ENCODE assay signal across 9 mouse cellular contexts in genomic region chr9:106450661-106451060, GRCm38 (mm10). TPM values are rescaled to one million over a fixed set of nuclear protein-coding genes. Genes with fewer than 3 reads are reported as not detected.
DNase-seq lines count a peak whose midpoint lies in the region; ATAC-seq lines count a peak whose summit lies in the region.
"Had no signal": no experiment of that assay in that cellular context is flagged by ENCODE, and none has a peak within 500 bp of the region (broad histone marks: within the 10 kb centered on the region; RNA-seq: fewer than 3 reads in every experiment).

No protein-coding gene starts in this region.

- peak; percentile 60 for DNase-seq in ovary, adult 18-20 months (ENCODE audit: low spot score)
- no peak for DNase-seq in ovary, postnatal 10 days (ENCODE audit: low spot score)
- peak; percentile 59 for DNase-seq in embryo, embryonic 9.5 days (ENCODE audit: extremely low spot score)
- peak; percentile 87 for DNase-seq in kidney, adult 18-20 months
- DNase-seq in lung, adult 18-20 months, result peak; percentile 73 to 82
- DNase-seq in left cerebral cortex, adult 18-20 months (ENCODE audit: low spot score in 2 of 2), result no peak
- no peak for DNase-seq in hindbrain, embryonic 14.5 days (ENCODE audit: low spot score)
- no peak for DNase-seq in layer of hippocampus, postnatal 36 days

- peaks cover 34% of the 10 kb centered on the region for H3K4me1 ChIP-seq in hindbrain, embryonic 14.5 days (replicated peaks; ENCODE audit: control insufficient read depth, insufficient read depth, low read length)

- no peak overlapping the region for H3K4me3 ChIP-seq in hindbrain, embryonic 14.5 days (replicated peaks; ENCODE audit: low read length)
- H3K4me3 ChIP-seq: midbrain, embryonic 12.5 days had no signal

- H3K27me3 ChIP-seq in hindbrain, embryonic 14.5 days (ENCODE audit: control insufficient read depth, insufficient read depth, low read length), result no peaks in the 10 kb centered on the region
- H3K27me3 ChIP-seq: midbrain, embryonic 12.5 days had no signal

- no peak for ATAC-seq in hindbrain, embryonic 14.5 days (ENCODE audit: low FRiP score)

- 31% methylated on average over 9 of the region's 9 CpGs for WGBS in hindbrain, embryonic 14.5 days

- H3K9me3 ChIP-seq in hindbrain, embryonic 14.5 days (ENCODE audit: control insufficient read depth, low read length), result no peaks in the 10 kb centered on the region
- H3K9me3 ChIP-seq: midbrain, embryonic 12.5 days had no signal

- H3K4me2 ChIP-seq in hindbrain, embryonic 14.5 days (replicated peaks), result no peak overlapping the region
- H3K4me2 ChIP-seq: midbrain, embryonic 12.5 days had no signal

- no peak overlapping the region for H3K27ac ChIP-seq in hindbrain, embryonic 14.5 days
- H3K27ac ChIP-seq: midbrain, embryonic 12.5 days had no signal

- no peak overlapping the region for H3K9ac ChIP-seq in hindbrain, embryonic 14.5 days
- H3K9ac ChIP-seq: midbrain, embryonic 12.5 days had no signal

- no peaks in the 10 kb centered on the region for H3K36me3 ChIP-seq in hindbrain, embryonic 14.5 days (replicated peaks; ENCODE audit: control insufficient read depth, insufficient read depth)
- H3K36me3 ChIP-seq: midbrain, embryonic 12.5 days had no signal

RNA-seq across cellular contexts. Expression of gene Pcbp4, which starts 2.4 kb away (rescaled TPM):
- 100 to 1,000 TPM; 207 to 212 TPM for total RNA-seq in left cerebral cortex, adult 18-20 months (2021)
- 183 and 186 TPM in 2 replicates for polyA plus RNA-seq in hindbrain, embryonic 14.5 days (2014; fragmentation: Nextera tagmentation; extraction: Ambion mirVana)
- 100 to 1,000 TPM; 175 to 176 TPM for total RNA-seq in layer of hippocampus, postnatal 36 days (2021)

RNA-seq across cellular contexts. Expression of gene Abhd14a, which starts 3.2 kb away (rescaled TPM):
- 10 to 100 TPM; 35.3 to 36.5 TPM for total RNA-seq in left cerebral cortex, adult 18-20 months (2021)
- polyA plus RNA-seq in hindbrain, embryonic 14.5 days (2014; fragmentation: Nextera tagmentation; extraction: Ambion mirVana), result 57.7 and 69.8 TPM in 2 replicates
- total RNA-seq in layer of hippocampus, postnatal 36 days (2021), result 10 to 100 TPM; 38.5 to 41.0 TPM

RNA-seq across cellular contexts. Expression of gene Abhd14b, which starts 3.4 kb away (rescaled TPM):
- total RNA-seq in left cerebral cortex, adult 18-20 months (2021), result 10 to 100 TPM; 12.5 to 12.7 TPM
- 7.9 and 8.2 TPM in 2 replicates for polyA plus RNA-seq in hindbrain, embryonic 14.5 days (2014; fragmentation: Nextera tagmentation; extraction: Ambion mirVana)
- total RNA-seq in layer of hippocampus, postnatal 36 days (2021), result 10 to 100 TPM; 11.3 to 11.9 TPM

RNA-seq across cellular contexts. Expression of gene Acy1, which starts 12.5 kb away (rescaled TPM):
- 10 to 100 TPM; 15.6 to 19.4 TPM for total RNA-seq in left cerebral cortex, adult 18-20 months (2021)
- polyA plus RNA-seq in hindbrain, embryonic 14.5 days (2014; fragmentation: Nextera tagmentation; extraction: Ambion mirVana), result 22.4 and 23.5 TPM in 2 replicates
- total RNA-seq in layer of hippocampus, postnatal 36 days (2021), result 10 to 100 TPM; 11.3 to 15.5 TPM

RNA-seq across cellular contexts. Expression of gene Gpr62, which starts 15.1 kb away (rescaled TPM):
- 1 to 10 TPM; 9.0 to 9.6 TPM for total RNA-seq in left cerebral cortex, adult 18-20 months (2021)
- 0.87 and 1.0 TPM in 2 replicates for polyA plus RNA-seq in hindbrain, embryonic 14.5 days (2014; fragmentation: Nextera tagmentation; extraction: Ambion mirVana)
- 10 to 100 TPM in 1 of 2 experiments, 1 to 10 TPM in 1; 9.2 to 10.4 TPM for total RNA-seq in layer of hippocampus, postnatal 36 days (2021)

Comparison
In these comparisons a context has a peak if more than half of its experiments do, and no peak if none do; other contexts are left out.
1. DNase-seq: peak in ovary, adult 18-20 months (single experiment), embryo, embryonic 9.5 days (single experiment), kidney, adult 18-20 months (single experiment) and lung, adult 18-20 months (2 of 2); none in ovary, postnatal 10 days (single experiment), left cerebral cortex, adult 18-20 months (0 of 2), hindbrain, embryonic 14.5 days (single experiment) and layer of hippocampus, postnatal 36 days (0 of 2).